Mouse (Mus musculus): Measurements from ENCODE around the gene 1110032A03Rik. TPM values are rescaled to one million over a fixed set of nuclear protein-coding genes. Genes with fewer than 3 reads are reported as not detected.

Gene 1110032A03Rik
- polyA plus RNA-seq, 1 experiment from 2014 or later: 25.8 TPM

DNA sequence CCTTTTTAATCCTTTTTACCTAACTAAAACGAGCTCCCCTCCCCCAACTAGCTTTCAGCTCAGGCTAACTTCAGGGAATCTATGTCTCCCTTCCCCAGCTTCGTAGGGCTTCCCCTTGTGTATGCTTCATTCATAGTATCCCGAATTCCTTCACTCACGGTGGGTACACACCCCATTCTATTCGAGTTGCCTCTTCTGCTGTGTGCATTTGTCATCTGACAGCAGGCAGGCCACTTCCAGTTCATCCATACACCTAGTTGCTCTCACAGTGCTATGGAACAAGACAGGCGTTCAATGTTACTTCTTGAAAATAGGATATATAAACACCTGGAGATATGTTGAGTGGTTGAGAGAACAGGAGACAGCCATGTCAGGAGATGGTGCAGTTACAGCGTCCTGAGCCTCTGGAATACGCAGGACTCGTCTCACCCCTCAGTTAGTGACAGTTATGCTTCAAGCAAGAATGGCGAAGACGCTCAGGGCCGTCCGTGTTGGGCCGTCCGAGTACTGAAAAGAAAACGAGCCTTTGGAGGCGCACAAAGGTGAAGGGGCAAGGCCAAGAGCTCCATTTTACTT, 7.7 kb downstream of the 1110032A03Rik start:
- Histone ChIP-seq H3K27me3 (ENCODE audit: low read depth, poor library complexity, severe bottlenecking) (no peaks in the 10 kb centered on the region), H3K4me1 (peaks cover 16% of the 10 kb centered on the region), H3K4me3 (peak overlapping the region; percentile 61), H3K9me3 (replicated peaks) (no peaks in the 10 kb centered on the region), H3K27ac (peak overlapping the region; percentile 94), H3K36me3 (peaks cover 14% of the 10 kb centered on the region)
- 7% methylated on average over 17 of the region's 17 CpGs for WGBS
- no peak for DNase-seq (ENCODE audit: low spot score)

DNA sequence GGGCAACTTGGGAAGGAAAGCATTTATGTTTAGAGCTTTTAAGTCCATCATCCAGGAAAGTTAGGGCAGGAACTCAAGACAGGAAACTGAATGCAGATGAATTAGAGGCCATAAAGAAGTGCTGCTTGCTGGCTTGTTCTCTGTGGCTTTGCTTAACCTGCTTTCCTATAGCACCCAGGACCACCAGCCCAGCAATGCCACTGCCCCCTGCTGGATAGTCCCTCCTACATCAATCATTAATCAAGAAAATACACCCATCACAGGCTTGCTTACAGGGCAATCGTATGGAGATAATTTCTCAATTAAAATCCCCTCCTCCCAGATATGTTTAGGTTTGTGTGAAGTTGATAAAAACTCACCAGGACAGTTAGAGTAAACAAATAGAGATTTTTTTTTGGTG, 12.0 kb downstream of the 1110032A03Rik start:
- Histone ChIP-seq H3K27me3 (ENCODE audit: low read depth, poor library complexity, severe bottlenecking) (no peaks in the 10 kb centered on the region), H3K27ac (no peak overlapping the region), H3K4me1 (peaks cover 6% of the 10 kb centered on the region), H3K4me3 (no peak overlapping the region), H3K9me3 (replicated peaks) (no peaks in the 10 kb centered on the region), H3K36me3 (no peaks in the 10 kb centered on the region)
- DNase-seq (ENCODE audit: low spot score): no peak
- WGBS: 76% methylated on average over 1 of the region's 1 CpGs

DNA sequence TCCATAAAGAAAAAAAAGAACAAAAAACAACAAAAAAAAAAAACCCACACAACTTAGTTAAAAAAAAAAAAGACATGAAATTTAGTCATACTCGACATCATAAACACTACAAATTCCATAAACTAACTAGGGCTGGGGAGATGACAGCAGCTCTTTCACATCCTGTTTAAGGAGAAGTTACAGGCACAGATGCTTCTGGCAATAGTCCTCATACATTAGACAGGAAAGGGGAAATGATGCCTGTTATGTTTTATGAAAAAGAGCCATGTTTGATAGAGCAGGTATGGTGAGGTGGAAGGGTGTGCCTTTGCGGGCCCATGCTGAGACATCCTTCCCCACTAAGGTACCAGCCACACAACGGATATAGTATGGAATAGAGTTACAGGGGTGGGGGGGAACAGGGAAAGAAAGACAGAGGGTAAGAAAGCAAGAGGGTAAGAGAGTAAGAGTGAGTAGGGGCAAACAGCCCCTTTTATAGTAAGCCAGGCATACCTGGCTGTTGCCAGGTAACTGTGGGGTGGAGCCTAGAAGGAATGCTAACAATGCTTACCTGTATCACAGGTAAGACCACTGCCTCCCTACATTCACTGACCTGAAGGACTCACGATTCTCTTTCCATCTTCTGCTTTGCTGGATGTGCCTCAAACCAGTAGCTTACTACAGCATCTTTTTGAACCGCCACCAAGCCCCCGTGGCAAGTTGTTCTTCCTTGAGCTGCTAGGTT, 13.6 kb downstream of the 1110032A03Rik start:
- H3K4me1 ChIP-seq: no peaks in the 10 kb centered on the region
- H3K27ac ChIP-seq: no peak overlapping the region
- no peaks in the 10 kb centered on the region for H3K9me3 ChIP-seq (replicated peaks)
- WGBS: 65% methylated on average over 6 of the region's 6 CpGs
- no peaks in the 10 kb centered on the region for H3K36me3 ChIP-seq
- no peak for DNase-seq (ENCODE audit: low spot score)
- H3K27me3 ChIP-seq (ENCODE audit: low read depth, poor library complexity, severe bottlenecking): no peaks in the 10 kb centered on the region
- no peak overlapping the region for H3K4me3 ChIP-seq

DNA sequence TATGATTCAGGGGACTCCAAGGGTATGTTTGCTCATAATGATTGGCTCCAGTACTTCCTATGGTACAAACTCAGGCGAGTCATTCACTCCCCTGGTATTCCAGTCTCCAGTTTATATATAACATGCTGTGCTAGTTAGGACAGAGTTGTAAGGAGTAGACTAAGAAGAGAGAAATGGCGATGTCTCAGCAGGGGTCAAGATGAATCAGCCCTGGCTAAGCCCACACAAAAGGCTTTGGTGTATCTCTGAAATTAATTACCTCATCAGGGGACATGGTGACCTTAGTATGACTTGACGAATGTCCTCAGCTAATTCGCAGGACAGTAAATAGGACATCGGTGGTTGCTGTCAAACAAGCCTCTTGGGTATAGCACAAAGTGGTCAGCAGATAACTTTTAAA, 18.6 kb downstream of the 1110032A03Rik start:
- Histone ChIP-seq H3K4me1 (peaks cover 9% of the 10 kb centered on the region; the same call in 1 of the 2 replicates), H3K27me3 (ENCODE audit: low read depth, poor library complexity, severe bottlenecking) (peaks cover 18% of the 10 kb centered on the region), H3K27ac (no peak overlapping the region), H3K9me3 (replicated peaks) (no peaks in the 10 kb centered on the region), H3K4me3 (no peak overlapping the region), H3K36me3 (no peaks in the 10 kb centered on the region)
- no peak for DNase-seq (ENCODE audit: low spot score)
- 64% methylated on average over 5 of the region's 5 CpGs for WGBS

DNA sequence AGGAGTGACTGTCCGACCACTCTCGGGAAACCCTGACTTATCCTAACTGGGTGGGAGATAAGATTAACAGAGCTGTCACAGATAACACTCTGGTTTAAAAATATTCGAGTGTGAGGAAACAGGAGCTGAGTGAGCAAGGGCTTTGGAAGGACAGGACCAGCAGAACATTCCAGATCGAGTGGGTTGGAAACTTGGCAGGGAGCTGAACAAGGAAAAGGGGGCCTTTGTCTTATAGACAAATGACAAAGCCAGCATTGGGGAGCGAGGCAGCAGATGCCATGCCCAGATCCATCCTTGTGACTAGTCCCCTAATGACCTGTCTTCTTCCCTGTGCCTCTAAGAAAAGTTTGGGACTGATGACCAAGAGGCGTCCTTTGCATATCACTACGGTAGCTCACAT, 21.4 kb downstream of the 1110032A03Rik start:
- H3K36me3 ChIP-seq: no peaks in the 10 kb centered on the region
- no peak overlapping the region for H3K4me3 ChIP-seq
- DNase-seq (ENCODE audit: low spot score): no peak
- peaks cover 28% of the 10 kb centered on the region for H3K27me3 ChIP-seq (ENCODE audit: low read depth, poor library complexity, severe bottlenecking)
- peaks cover 13% of the 10 kb centered on the region for H3K4me1 ChIP-seq
- H3K9me3 ChIP-seq (replicated peaks): no peaks in the 10 kb centered on the region
- no peak overlapping the region for H3K27ac ChIP-seq
- 78% methylated on average over 7 of the region's 7 CpGs for WGBS

DNA sequence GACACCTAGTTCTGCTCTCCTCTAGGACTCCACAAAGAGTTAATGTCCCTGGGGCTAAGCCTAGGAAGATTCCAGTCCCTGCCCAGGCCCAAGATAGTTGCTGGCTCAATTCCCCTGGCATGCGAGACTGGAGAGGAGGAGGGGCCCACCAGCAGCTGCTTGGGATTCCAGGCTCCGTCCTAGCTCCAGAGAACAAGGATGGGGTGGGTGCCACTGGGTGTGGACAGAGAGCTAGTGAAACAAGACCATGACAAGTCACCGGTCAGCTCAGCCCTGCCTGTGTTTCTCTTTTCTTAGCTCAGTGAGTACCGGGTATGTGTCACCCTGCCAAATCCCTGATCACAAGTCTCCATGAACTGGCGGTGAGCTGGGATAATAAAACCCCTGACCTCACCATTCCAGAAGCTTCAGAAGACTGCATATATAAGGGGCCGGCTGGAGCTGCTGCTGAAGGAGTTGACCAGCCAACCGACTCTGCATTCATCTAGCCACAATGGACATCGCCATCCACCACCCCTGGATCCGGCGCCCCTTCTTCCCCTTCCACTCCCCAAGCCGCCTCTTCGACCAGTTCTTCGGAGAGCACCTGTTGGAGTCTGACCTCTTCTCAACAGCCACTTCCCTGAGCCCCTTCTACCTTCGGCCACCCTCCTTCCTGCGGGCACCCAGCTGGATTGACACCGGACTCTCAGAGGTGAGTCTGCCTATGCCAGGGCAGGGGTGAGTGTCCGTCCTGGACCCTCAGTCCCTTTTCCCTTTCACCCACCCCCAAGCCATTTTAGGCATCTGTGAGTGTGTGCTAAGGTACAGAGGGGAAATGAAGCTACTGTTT, 22.3 kb downstream of the 1110032A03Rik start:
- H3K4me3 ChIP-seq: no peak overlapping the region
- 73% methylated on average over 17 of the region's 17 CpGs for WGBS
- H3K9me3 ChIP-seq (replicated peaks): no peaks in the 10 kb centered on the region
- no peaks in the 10 kb centered on the region for H3K36me3 ChIP-seq
- no peak for DNase-seq (ENCODE audit: low spot score)
- H3K27ac ChIP-seq: no peak overlapping the region
- peaks cover 13% of the 10 kb centered on the region for H3K4me1 ChIP-seq
- H3K27me3 ChIP-seq (ENCODE audit: low read depth, poor library complexity, severe bottlenecking): peaks cover 28% of the 10 kb centered on the region

DNA sequence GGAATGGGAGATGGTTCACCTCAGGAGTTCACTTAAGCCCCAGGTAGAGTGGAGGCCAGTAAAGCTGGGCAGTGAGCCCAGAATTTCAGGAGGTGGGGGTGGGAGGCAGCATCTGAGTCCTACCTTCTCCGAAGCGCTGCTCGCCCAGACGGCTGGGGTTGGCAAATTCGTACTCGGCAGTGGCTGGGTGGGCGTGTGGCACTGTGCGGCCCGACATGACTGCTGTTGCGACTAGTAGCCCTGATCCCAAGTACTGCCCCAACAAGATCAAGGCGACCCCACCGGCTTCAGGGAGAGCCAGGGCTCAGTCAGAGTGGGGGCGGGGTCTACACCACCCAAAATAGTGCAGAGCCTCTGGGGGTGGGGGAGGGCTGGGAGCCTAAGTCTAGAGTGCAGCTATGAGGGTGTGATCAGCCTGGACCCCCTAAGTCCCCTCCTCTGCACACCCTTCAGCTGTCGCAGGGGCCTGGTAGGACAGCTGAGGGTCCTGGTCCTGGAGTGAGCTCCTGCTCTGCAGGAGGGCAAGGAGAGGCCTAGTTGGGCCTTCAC, 23.2 kb downstream of the 1110032A03Rik start, which contains the start of gene Hspb2:
Gene Hspb2 (minus strand): TSS at position 301 of the 549 bp plus-strand sequence.
- no peak for DNase-seq (ENCODE audit: low spot score)
- H3K27me3 ChIP-seq (ENCODE audit: low read depth, poor library complexity, severe bottlenecking): peaks cover 34% of the 10 kb centered on the region
- peak within 1 kb of the TSS; percentile 23; the same call in 1 of the 2 replicates for H3K27ac ChIP-seq
- no peaks in the 10 kb centered on the region for H3K9me3 ChIP-seq (replicated peaks)
- peaks cover 13% of the 10 kb centered on the region for H3K4me1 ChIP-seq
- WGBS: 64% methylated on average over 14 of the region's 14 CpGs
- no peak within 1 kb of the TSS for H3K4me3 ChIP-seq
- no peaks in the 10 kb centered on the region for H3K36me3 ChIP-seq

DNA sequence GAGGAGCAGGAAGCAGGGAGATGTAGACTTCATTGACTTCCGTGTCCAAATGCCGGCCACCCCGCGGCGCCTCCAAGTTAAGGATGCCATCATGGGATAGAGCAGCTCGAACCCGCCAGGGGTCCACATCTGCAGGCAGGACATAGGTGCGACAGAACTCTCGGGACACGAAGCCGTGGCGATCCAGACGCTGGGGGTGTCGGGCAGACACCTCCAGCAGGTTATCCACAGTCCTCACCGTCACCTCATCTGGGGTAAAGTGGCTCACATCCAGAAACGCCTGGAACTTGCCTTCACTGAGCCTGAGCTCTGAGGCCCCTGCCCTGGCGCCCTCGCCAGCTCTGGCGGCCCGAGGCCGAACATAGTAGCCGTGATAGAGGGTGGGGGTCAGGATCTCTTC, 24.0 kb downstream of the 1110032A03Rik start, which contains the start of gene Cryab:
Gene Cryab (plus strand): TSS at position 3 of the 400 bp plus-strand sequence.
- H3K4me1 ChIP-seq: peaks cover 17% of the 10 kb centered on the region
- no peaks in the 10 kb centered on the region for H3K9me3 ChIP-seq (replicated peaks)
- H3K36me3 ChIP-seq: no peaks in the 10 kb centered on the region
- WGBS: 72% methylated on average over 22 of the region's 22 CpGs
- DNase-seq (ENCODE audit: low spot score): no peak
- H3K27ac ChIP-seq: peak within 1 kb of the TSS; percentile 23; the same call in 1 of the 2 replicates
- H3K27me3 ChIP-seq (ENCODE audit: low read depth, poor library complexity, severe bottlenecking): peaks cover 42% of the 10 kb centered on the region
- no peak within 1 kb of the TSS for H3K4me3 ChIP-seq

DNA sequence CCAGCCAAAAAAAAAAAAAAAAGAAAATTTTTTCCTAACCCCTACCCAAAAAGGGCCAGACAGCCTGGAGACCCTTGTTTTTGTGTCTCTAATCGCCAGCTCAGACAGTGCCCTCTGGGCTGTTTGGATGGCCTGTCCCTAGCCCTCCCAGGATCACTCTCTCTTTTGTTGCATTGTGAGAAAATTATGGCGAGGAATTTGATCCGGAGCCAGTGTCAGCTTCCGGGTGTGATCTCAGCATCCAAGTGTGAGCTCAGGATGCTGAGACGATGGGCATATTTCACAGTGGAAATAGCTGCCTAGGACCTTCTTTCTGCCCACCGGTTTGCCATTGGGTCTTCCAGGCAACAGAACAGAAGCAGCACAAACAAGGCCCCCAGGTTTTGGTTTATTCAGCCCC, 24.6 kb downstream of the 1110032A03Rik start:
- 82% methylated on average over 6 of the region's 6 CpGs for WGBS
- Histone ChIP-seq H3K4me1 (peaks cover 23% of the 10 kb centered on the region), H3K27me3 (ENCODE audit: low read depth, poor library complexity, severe bottlenecking) (peaks cover 48% of the 10 kb centered on the region), H3K9me3 (replicated peaks) (no peaks in the 10 kb centered on the region), H3K36me3 (no peaks in the 10 kb centered on the region), H3K4me3 (no peak overlapping the region), H3K27ac (peak overlapping the region; percentile 23; the same call in 1 of the 2 replicates)
- no peak for DNase-seq (ENCODE audit: low spot score)

DNA sequence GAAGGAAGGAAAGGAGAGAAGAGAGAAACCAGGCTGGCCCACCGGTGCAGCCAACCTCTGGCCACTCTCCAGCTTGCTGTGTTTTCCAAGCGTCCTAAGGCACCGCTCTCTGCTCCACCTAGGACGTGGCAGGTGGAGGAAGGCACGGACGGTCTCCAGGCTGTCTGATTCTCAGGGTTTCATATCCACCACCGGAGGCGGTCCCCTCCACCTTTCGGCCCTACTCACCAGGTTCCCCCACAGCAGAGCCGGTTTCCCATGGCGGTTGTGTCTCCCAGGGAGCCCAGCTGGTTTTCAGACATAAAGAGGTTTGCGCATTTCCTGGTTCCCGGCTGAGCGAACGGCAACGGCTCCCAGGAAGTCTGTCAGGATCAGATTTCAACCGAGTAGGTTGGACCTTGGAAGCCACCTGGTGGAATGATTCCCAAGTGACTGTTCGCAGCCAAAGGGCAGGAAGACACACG, 29.1 kb downstream of the 1110032A03Rik start, which contains the start of gene 2310030G06Rik:
Gene 2310030G06Rik (minus strand): TSS at position 323 of the 464 bp plus-strand sequence.
- Histone ChIP-seq H3K4me3 (peak within 1 kb of the TSS; percentile 54), H3K9me3 (replicated peaks) (no peaks in the 10 kb centered on the region), H3K36me3 (no peaks in the 10 kb centered on the region), H3K4me1 (peaks cover 10% of the 10 kb centered on the region), H3K27ac (peak within 1 kb of the TSS; percentile 64), H3K27me3 (ENCODE audit: low read depth, poor library complexity, severe bottlenecking) (peaks cover 31% of the 10 kb centered on the region)
- peak; percentile 62 for DNase-seq (ENCODE audit: low spot score)
- 1% methylated on average over 19 of the region's 19 CpGs for WGBS

DNA sequence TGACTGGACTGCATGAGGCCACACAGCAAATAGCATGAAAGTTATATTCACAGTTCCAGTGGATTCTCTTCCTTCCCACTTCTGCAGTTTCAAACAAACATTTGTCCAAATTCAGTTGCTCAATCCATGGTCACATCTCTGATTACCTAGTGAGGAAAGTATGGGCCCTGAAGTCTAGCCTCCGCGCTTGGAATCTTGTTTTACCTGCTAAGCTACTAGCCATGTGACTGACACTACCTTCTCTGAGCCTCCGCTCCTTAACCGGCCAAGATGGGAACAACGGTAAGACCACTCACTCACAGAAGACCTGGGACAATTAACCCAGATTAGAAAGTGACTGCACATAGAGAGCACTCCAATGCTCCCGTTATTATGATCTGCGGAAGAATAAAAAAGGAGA, 29.5 kb downstream of the 1110032A03Rik start:
- Histone ChIP-seq H3K4me1 (peaks cover 10% of the 10 kb centered on the region), H3K27me3 (ENCODE audit: low read depth, poor library complexity, severe bottlenecking) (peaks cover 26% of the 10 kb centered on the region), H3K27ac (peak overlapping the region; percentile 64), H3K36me3 (no peaks in the 10 kb centered on the region), H3K4me3 (peak overlapping the region; percentile 54), H3K9me3 (replicated peaks) (no peaks in the 10 kb centered on the region)
- DNase-seq (ENCODE audit: low spot score): no peak
- WGBS: 10% methylated on average over 7 of the region's 7 CpGs

DNA sequence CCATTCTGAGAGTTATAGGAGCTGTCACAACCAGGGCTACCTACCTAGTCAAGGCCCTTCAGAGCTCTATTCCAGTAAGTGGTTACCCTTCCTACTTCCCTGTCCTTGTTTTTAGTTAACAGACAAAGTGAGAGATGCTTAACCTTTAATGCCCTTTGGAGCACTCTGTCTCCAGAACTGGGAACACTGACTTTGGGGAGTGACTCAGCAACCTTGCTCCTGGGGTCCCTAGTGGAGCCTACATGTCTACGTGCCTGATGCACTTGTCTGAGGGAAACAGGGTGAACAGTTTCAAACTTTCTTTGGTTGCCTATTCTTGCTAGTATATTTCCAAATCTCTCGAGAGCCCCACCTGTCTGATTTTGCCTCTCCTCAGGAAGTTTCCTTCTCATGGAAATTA, 32.6 kb downstream of the 1110032A03Rik start:
- H3K9me3 ChIP-seq (replicated peaks): no peaks in the 10 kb centered on the region
- peaks cover 25% of the 10 kb centered on the region for H3K27me3 ChIP-seq (ENCODE audit: low read depth, poor library complexity, severe bottlenecking)
- H3K27ac ChIP-seq: no peak overlapping the region
- H3K36me3 ChIP-seq: no peaks in the 10 kb centered on the region
- 86% methylated on average over 2 of the region's 2 CpGs for WGBS
- peaks cover 19% of the 10 kb centered on the region for H3K4me1 ChIP-seq
- no peak overlapping the region for H3K4me3 ChIP-seq
- DNase-seq (ENCODE audit: low spot score): no peak

Data from limb, embryonic 10.5 days (tissue).